Mouse (Mus musculus): ENCODE results near the gene Gm7534. TPM values are rescaled to one million over a fixed set of nuclear protein-coding genes. Genes with fewer than 3 reads are reported as not detected.

Gene Gm7534
- total and polyA plus RNA-seq, 3 experiments: not detected

GRCm38 (mm10) chr4:134245148-134245843 is 42.5 kb upstream of the Gm7534 start, which contains the start of gene Zfp593 (continued):
- TF ChIP-seq USF1 (IDR thresholded peaks at IDR 0.05; ENCODE audit: low read depth, low read length) (peak; percentile 60), UBTF (IDR thresholded peaks at IDR 0.05; ENCODE audit: borderline replicate concordance, insufficient read depth, low read depth, low read length) (no peak), HCFC1 (IDR thresholded peaks at IDR 0.05; ENCODE audit: low read depth, low read length) (peak; percentile 84), POLR2AphosphoS2 (IDR thresholded peaks at IDR 0.05; ENCODE audit: low read length) (peak; percentile 82; the same call in 1 of the 2 replicates), CTCF (IDR thresholded peaks at IDR 0.05 in 2 of 3, conservative IDR thresholded peaks at IDR 0.05 in 1 of 3; ENCODE audit: control insufficient read depth in 1 of 3, insufficient read depth in 1 of 3, low read depth in 2 of 3, low read length in 3 of 3, poor library complexity in 1 of 3, severe bottlenecking in 1 of 3) (peak; percentile 35 to 76 (median 72); a peak in 5 of 6 replicates), POLR2A (IDR thresholded peaks at IDR 0.05; ENCODE audit: control insufficient read depth in 1 of 2, insufficient read depth in 1 of 2, low read depth in 1 of 2, low read length in 2 of 2, poor library complexity in 1 of 2) (peak; percentile 57 to 85; a peak in 3 of 4 replicates), TAL1 (IDR thresholded peaks at IDR 0.05; ENCODE audit: low read length) (peak; percentile 57), GATA1 (IDR thresholded peaks at IDR 0.05; ENCODE audit: low read depth, low read length) (0 out of 2 replicates have a peak, but pooled peaks have one; percentile 8), EP300 (IDR thresholded peaks at IDR 0.05; ENCODE audit: low read depth in 1 of 2, low read length in 2 of 2) (peak in 1 of 2 experiments; percentile 42; a peak in 1 of 4 replicates), E2F4 (IDR thresholded peaks at IDR 0.05; ENCODE audit: borderline replicate concordance, low read depth, low read length) (no peak)

- H3K9ac ChIP-seq (ENCODE audit: control insufficient read depth, low read depth, low read length, poor library complexity, severe bottlenecking): peak within 1 kb of the TSS; percentile 97
- TF ChIP-seq HCFC1 (IDR thresholded peaks at IDR 0.05; ENCODE audit: low read depth, low read length) (no peak), MXI1 (IDR thresholded peaks at IDR 0.05; ENCODE audit: low read depth, low read length) (no peak), RAD21 (IDR thresholded peaks at IDR 0.05; ENCODE audit: low read depth, low read length) (no peak), POLR2A (IDR thresholded peaks at IDR 0.05; ENCODE audit: control insufficient read depth in 1 of 2, insufficient read depth in 1 of 2, low read depth in 1 of 2, low read length in 2 of 2, poor library complexity in 1 of 2) (peak in 1 of 2 experiments; percentile 30; a peak in 1 of 4 replicates), NELFE (IDR thresholded peaks at IDR 0.05; ENCODE audit: low read depth, low read length) (no peak), MAZ (IDR thresholded peaks at IDR 0.05; ENCODE audit: low read depth, low read length) (no peak), CHD2 (IDR thresholded peaks at IDR 0.05; ENCODE audit: low read length) (no peak)
Measured at GRCm38 (mm10) chr4:134243516-134244250, 40.9 kb upstream of the Gm7534 start, which contains the start of gene E130218I03Rik. Gene E130218I03Rik (plus strand): TSS chr4:134243662.

More at GRCm38 (mm10) chr4:134243516-134244250, 40.9 kb upstream of the Gm7534 start, which contains the start of gene E130218I03Rik:
- Histone ChIP-seq H3K79me2 (ENCODE audit: control insufficient read depth, insufficient read depth, low read length, poor library complexity) (peaks cover 10% of the 10 kb centered on the region), H3K27me3 (ENCODE audit: control insufficient read depth in 1 of 2, insufficient read depth in 2 of 2, low read length in 2 of 2) (no peaks in the 10 kb centered on the region), H3K4me3 (ENCODE audit: control insufficient read depth in 1 of 2, insufficient read depth in 1 of 2, low read depth in 2 of 2, low read length in 2 of 2) (peak within 1 kb of the TSS; percentile 74 to 99), H3K4me1 (ENCODE audit: control insufficient read depth in 1 of 2, insufficient read depth in 2 of 2, low read length in 2 of 2) (peaks cover 0 to 16% of the 10 kb centered on the region in 2 experiments; a peak in 2 of 4 replicates), H3K9me3 (replicated peaks; ENCODE audit: insufficient read depth, low read length) (no peaks in the 10 kb centered on the region), H3K27ac (ENCODE audit: control insufficient read depth, low read depth, low read length) (no peak within 1 kb of the TSS), H3K36me3 (ENCODE audit: control insufficient read depth in 1 of 2, insufficient read depth in 2 of 2, low read length in 2 of 2) (peaks cover 0 to 3% of the 10 kb centered on the region in 2 experiments; a peak in 2 of 4 replicates)
- no peak for DNase-seq (ENCODE audit: low read depth, low spot score)

Data from MEL (cell line).